Mouse (Mus musculus) stomach, embryonic 14.5 days (tissue): ENCODE data around the gene Siglece. TPM values are rescaled to one million over a fixed set of nuclear protein-coding genes. Genes with fewer than 3 reads are reported as not detected.
"Not testable (repeated sequence)": the region's sequence is repeated elsewhere in the genome, so short reads cannot be mapped to it uniquely, and the experiment has no call there.

Experiments used
- ATAC-seq: fragments of 200-750 bp; cut with Nextera tagmentation; 2 replicates; pipeline ENCODE4 v1.8.0; 2017; ENCODE audit warnings: low read depth, moderate TSS enrichment; ENCODE audit not compliant: insufficient number of reproducible peaks, insufficient read depth, low FRiP score
- H3K27ac ChIP-seq: fragments of 300-500 bp; sonication (generic); 2 replicates; pipeline ENCODE4 v1.5.1; 2014; ENCODE audit warnings: mild to moderate bottlenecking, low read length, moderate library complexity, mixed read lengths
- H3K27me3 ChIP-seq: fragments of 300-500 bp; sonication (generic); 2 replicates; pipeline ENCODE4 v1.6.1; 2014; ENCODE audit warnings: low read length, control low read depth, mixed read lengths; ENCODE audit not compliant: control insufficient read depth, insufficient read depth
- H3K36me3 ChIP-seq: fragments of 300-500 bp; sonication (generic); 2 replicates; pipeline ENCODE4 v1.6.1; 2014; ENCODE audit warnings: mild to moderate bottlenecking, control low read depth, low read length, moderate library complexity, mixed read lengths; ENCODE audit not compliant: control insufficient read depth, insufficient read depth
- H3K4me1 ChIP-seq: fragments of 300-500 bp; sonication (generic); 2 replicates; pipeline ENCODE4 v1.6.1; 2014; ENCODE audit warnings: low read length, control low read depth, mixed read lengths; ENCODE audit not compliant: control insufficient read depth, insufficient read depth
- H3K4me2 ChIP-seq: fragments of 300-500 bp; sonication (generic); replicated peaks from 2 replicates; pipeline ENCODE4 v1.6.1; 2014; ENCODE audit warnings: low read depth, low read length, control low read depth
- H3K4me3 ChIP-seq: fragments of 300-500 bp; sonication (generic); 2 replicates; pipeline ENCODE4 v1.5.1; 2014; ENCODE audit warnings: low read depth, low read length, control low read depth
- H3K9ac ChIP-seq: fragments of 300-500 bp; sonication (generic); replicated peaks from 2 replicates; pipeline ENCODE4 v1.6.1; 2014; ENCODE audit warnings: low read depth, mild to moderate bottlenecking, control low read depth, low read length, moderate library complexity, mixed read lengths
- H3K9me3 ChIP-seq: fragments of 300-500 bp; sonication (generic); 2 replicates; pipeline ENCODE4 v1.6.1; 2016; ENCODE audit warnings: low read depth, low read length, control low read depth; ENCODE audit not compliant: control insufficient read depth
- WGBS: fragments of 180-500 bp; shearing (Covaris S2); extraction: QIAGEN DNeasy Blood & Tissue Kit; methylation state at CpG from one replicate; pipeline ENCODE4 v1.1.7; 2014; 5-methylcytosine and 5-hydroxymethylcytosine counted together
- polyA plus RNA-seq: library from polyadenylated mRNA; unstranded; fragments of >200 nt; fragmentation: Nextera tagmentation; extraction: Ambion mirVana; gene quantifications from 2 replicates; pipeline ENCODE4 v1.2.1, GENCODE M21; 2014

The Siglece gene
- polyA plus RNA-seq, 1 experiment from 2014 or later: 0.95 TPM

- peaks cover 8% of the 10 kb centered on the region; the same call in 1 of the 2 replicates for H3K4me1 ChIP-seq
- peak within 1 kb of the TSS; percentile 72 for H3K9ac ChIP-seq
- peak within 1 kb of the TSS; percentile 80 for H3K4me3 ChIP-seq
- H3K27ac ChIP-seq: peak within 1 kb of the TSS; percentile 71; the same call in 1 of the 2 replicates
- peak; percentile 95 for ATAC-seq
- WGBS: under 1% methylated on average over 26 of the region's 26 CpGs
- H3K4me2 ChIP-seq: peak within 1 kb of the TSS; percentile 72
- H3K36me3 ChIP-seq: peaks cover 21% of the 10 kb centered on the region
- no peaks in the 10 kb centered on the region for H3K9me3 ChIP-seq
- no peaks in the 10 kb centered on the region for H3K27me3 ChIP-seq
These were observed 12.0 kb upstream of the Siglece start, which contains the start of gene Ctu1 for GRCm38 (mm10) chr7:43671809-43672580. Gene Ctu1, plus strand, starts transcription at chr7:43672016.

GRCm38 (mm10) chr7:43671064-43671808 lies 11.3 kb upstream of the Siglece start:
- 65% methylated on average over 11 of the region's 11 CpGs for WGBS
- Histone ChIP-seq H3K9ac (no peak overlapping the region), H3K27me3 (no peaks in the 10 kb centered on the region), H3K27ac (peak overlapping the region; percentile 27; the same call in 1 of the 2 replicates), H3K4me3 (peak overlapping the region; percentile 80), H3K36me3 (peaks cover 14% of the 10 kb centered on the region), H3K4me2 (peak overlapping the region; percentile 72), H3K4me1 (peaks cover 8% of the 10 kb centered on the region; the same call in 1 of the 2 replicates), H3K9me3 (no peaks in the 10 kb centered on the region)
- no peak for ATAC-seq

- H3K4me1 ChIP-seq: peaks cover 8% of the 10 kb centered on the region; the same call in 1 of the 2 replicates
- H3K4me3 ChIP-seq: no peak overlapping the region
- H3K4me2 ChIP-seq: no peak overlapping the region
- H3K36me3 ChIP-seq: no peaks in the 10 kb centered on the region
- no peak overlapping the region for H3K27ac ChIP-seq
- no peaks in the 10 kb centered on the region for H3K9me3 ChIP-seq
- no peaks in the 10 kb centered on the region for H3K27me3 ChIP-seq
- H3K9ac ChIP-seq: no peak overlapping the region
- 17% methylated on average over 3 of the region's 3 CpGs for WGBS
- ATAC-seq: no peak
These were observed 8.6 kb upstream of the Siglece start for GRCm38 (mm10) chr7:43668582-43668981.

- not testable (repeated sequence) for H3K27ac ChIP-seq, H3K9ac ChIP-seq, H3K4me2 ChIP-seq, ATAC-seq, H3K4me3 ChIP-seq, H3K36me3 ChIP-seq, H3K9me3 ChIP-seq, H3K4me1 ChIP-seq, H3K27me3 ChIP-seq
- 86% methylated on average over 4 of the region's 4 CpGs for WGBS
These were observed 7.3 kb upstream of the Siglece start for GRCm38 (mm10) chr7:43667221-43667620.

GRCm38 (mm10) chr7:43662804-43663203 lies 2.8 kb upstream of the Siglece start:
- Histone ChIP-seq H3K4me2 (no peak overlapping the region), H3K27ac (no peak overlapping the region), H3K36me3 (no peaks in the 10 kb centered on the region), H3K9me3 (no peaks in the 10 kb centered on the region), H3K4me3 (no peak overlapping the region), H3K27me3 (no peaks in the 10 kb centered on the region), H3K9ac (no peak overlapping the region), H3K4me1 (no peaks in the 10 kb centered on the region)
- ATAC-seq: no peak
- 84% methylated on average over 1 of the region's 1 CpGs for WGBS

- Histone ChIP-seq H3K4me2 (no peak overlapping the region), H3K27me3 (no peaks in the 10 kb centered on the region), H3K9me3 (no peaks in the 10 kb centered on the region), H3K27ac (no peak overlapping the region), H3K4me1 (no peaks in the 10 kb centered on the region), H3K4me3 (no peak overlapping the region), H3K36me3 (no peaks in the 10 kb centered on the region), H3K9ac (no peak overlapping the region)
- WGBS: 59% methylated on average over 6 of the region's 6 CpGs
- no peak for ATAC-seq
These were observed 3.7 kb downstream of the Siglece start for GRCm38 (mm10) chr7:43656232-43656631.

GRCm38 (mm10) chr7:43654519-43654918 lies 5.4 kb downstream of the Siglece start:
- Histone ChIP-seq H3K4me1 (no peaks in the 10 kb centered on the region), H3K4me2 (no peak overlapping the region), H3K27ac (no peak overlapping the region), H3K9me3 (no peaks in the 10 kb centered on the region), H3K9ac (no peak overlapping the region), H3K4me3 (no peak overlapping the region), H3K36me3 (no peaks in the 10 kb centered on the region), H3K27me3 (no peaks in the 10 kb centered on the region)
- WGBS: 75% methylated on average over 3 of the region's 3 CpGs
- ATAC-seq: no peak

- Histone ChIP-seq H3K27ac (no peak overlapping the region), H3K36me3 (no peaks in the 10 kb centered on the region), H3K27me3 (no peaks in the 10 kb centered on the region), H3K9ac (no peak overlapping the region), H3K4me1 (no peaks in the 10 kb centered on the region), H3K9me3 (no peaks in the 10 kb centered on the region), H3K4me2 (no peak overlapping the region), H3K4me3 (no peak overlapping the region)
- ATAC-seq: no peak
- 79% methylated on average over 6 of the region's 6 CpGs for WGBS
These were observed 7.3 kb downstream of the Siglece start for GRCm38 (mm10) chr7:43652683-43653082.
